ENCODE assay signal across 1 mouse cellular context in the genomic region with DNA sequence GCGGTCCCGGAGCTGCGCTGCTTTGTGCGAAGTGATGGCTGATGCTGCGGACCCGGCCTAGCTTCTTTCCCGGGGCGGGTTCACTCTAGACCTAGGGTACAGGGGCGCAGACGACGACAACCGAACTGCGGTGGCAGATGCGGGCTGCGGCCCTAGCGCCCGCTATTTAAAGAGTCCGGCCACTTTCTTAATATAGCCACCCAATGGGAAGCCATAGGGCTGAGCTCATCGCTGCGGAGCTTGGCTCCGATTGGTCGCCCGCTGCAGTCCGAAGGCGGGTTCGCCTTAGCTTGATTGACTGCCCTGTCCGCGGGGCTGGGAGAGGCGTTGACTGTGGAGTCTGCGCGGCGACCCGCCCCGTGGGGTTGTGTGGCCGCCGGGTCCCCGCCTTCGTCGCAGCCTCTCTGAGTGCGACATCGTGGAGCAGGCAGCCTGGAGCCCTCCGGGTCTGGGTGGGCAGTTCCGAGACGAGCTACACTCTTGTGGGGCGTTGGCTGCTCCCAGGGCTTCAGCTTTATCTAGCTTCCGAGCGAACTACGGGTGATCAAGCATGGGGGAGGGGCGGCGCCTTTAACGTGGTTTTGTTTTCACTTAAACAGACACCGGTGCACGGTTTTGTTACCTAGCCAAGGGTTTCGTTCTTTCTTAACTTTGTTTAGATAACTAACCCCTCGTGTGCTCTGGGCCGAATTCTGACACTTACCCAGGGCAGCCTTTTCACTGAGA.
TF ChIP-seq lines count a peak whose summit lies in the region.

TSS of gene Rhob (minus strand) at position 139 of the 726 bp plus-strand sequence.

TF ChIP-seq in MEL, 35 proteins besides CTCF, POLR2A, EP300 and RAD21 (continued from another document):
- TF ChIP-seq SMC3 (IDR thresholded peaks at IDR 0.05; ENCODE audit: low read depth, low read length): no peak
- no peak for TF ChIP-seq E2F4 (IDR thresholded peaks at IDR 0.05; ENCODE audit: borderline replicate concordance, low read depth, low read length)
TF ChIP-seq in MEL: peak in this region for 11.
